Mouse (Mus musculus): ENCODE data around the gene Atg2a.

- TF ChIP-seq POLR2A (IDR thresholded peaks at IDR 0.05; ENCODE audit: low read depth, low read length) (no peak), CTCF (IDR thresholded peaks at IDR 0.05; ENCODE audit: borderline replicate concordance, insufficient read depth, low read length) (no peak)
These were observed 11.6 kb downstream of the Atg2a start for GRCm38 (mm10) chr19:6253021-6253420.
